Mouse (Mus musculus) brain, embryonic 14.5 days (tissue): ENCODE results near the gene Kif4.

ENCODE experiments used
- CTCF ChIP-seq: fragments of 200-500 bp; IDR thresholded peaks from 2 replicates; pipeline ENCODE4 v1.5.1; 2012; ENCODE audit warnings: inconsistent platforms, mild to moderate bottlenecking, moderate library complexity, borderline replicate concordance; ENCODE audit not compliant: insufficient read depth, insufficient read length; ENCODE audit errors: extremely low read depth
- POLR2A ChIP-seq: fragments of 200-500 bp; IDR thresholded peaks from 2 replicates; pipeline ENCODE4 v1.6.1; 2012; ENCODE audit warnings: mild to moderate bottlenecking, inconsistent platforms, borderline replicate concordance; ENCODE audit not compliant: poor library complexity, insufficient read depth, insufficient read length, severe bottlenecking; ENCODE audit errors: extremely low read depth

- TF ChIP-seq CTCF (no peak), POLR2A (no peak)
Observed at GRCm38 (mm10) chrX:100730266-100730665, 104.7 kb downstream of the Kif4 start.
